Mouse (Mus musculus) cortical plate, adult 2 months (tissue): Measurements from ENCODE around the gene Tomm22. TPM values are rescaled to one million over a fixed set of nuclear protein-coding genes. Genes with fewer than 3 reads are reported as not detected.

Source experiments
- H3K27ac ChIP-seq: fragments of 200-500 bp; 2 replicates; pipeline ENCODE4 v1.5.1; 2012; ENCODE audit warnings: low read length, control low read depth, inconsistent platforms; ENCODE audit not compliant: insufficient read depth
- H3K4me1 ChIP-seq: fragments of 200-500 bp; 2 replicates; pipeline ENCODE4 v1.6.1; 2011; ENCODE audit warnings: low read length; ENCODE audit not compliant: control insufficient read depth, insufficient read depth
- H3K4me3 ChIP-seq: fragments of 200-500 bp; 2 replicates; pipeline ENCODE4 v1.5.1; 2011; ENCODE audit warnings: mild to moderate bottlenecking, low read length, control low read depth; ENCODE audit not compliant: insufficient read depth
- CTCF ChIP-seq: fragments of 200-500 bp; IDR thresholded peaks from 2 replicates; pipeline ENCODE4 v1.5.1; 2011; ENCODE audit warnings: mild to moderate bottlenecking, control low read depth, low read length; ENCODE audit not compliant: insufficient read depth; ENCODE audit errors: extremely low read depth
- POLR2A ChIP-seq: fragments of 200-500 bp; IDR thresholded peaks from 2 replicates; pipeline ENCODE4 v1.6.1; 2011; ENCODE audit warnings: mild to moderate bottlenecking, low read length, control low read depth; ENCODE audit not compliant: insufficient read depth; ENCODE audit errors: extremely low read depth
- polyA plus RNA-seq: library from polyadenylated mRNA; depleted of rRNA; stranded (reverse); fragments of >200 nt; gene quantifications from 2 replicates; pipeline ENCODE4 v1.2.3, GENCODE M21; 2012; rRNA removed

Tomm22 gene
- polyA plus RNA-seq, 1 experiment: 88.3 TPM

GRCm38 (mm10) chr15:79708229-79708822 is 37.7 kb downstream of the Tomm22 start:
- Histone ChIP-seq H3K4me3 (no peak overlapping the region), H3K27ac (no peak overlapping the region), H3K4me1 (no peaks in the 10 kb centered on the region)
- TF ChIP-seq CTCF: no peak
- no peak for TF ChIP-seq POLR2A

- no peak overlapping the region for H3K4me3 ChIP-seq
- no peaks in the 10 kb centered on the region for H3K4me1 ChIP-seq
- TF ChIP-seq POLR2A (no peak), CTCF (no peak)
- no peak overlapping the region for H3K27ac ChIP-seq
Observed at GRCm38 (mm10) chr15:79715646-79716045, 45.0 kb downstream of the Tomm22 start.

GRCm38 (mm10) chr15:79716710-79717109 is 46.0 kb downstream of the Tomm22 start:
- H3K4me3 ChIP-seq: no peak overlapping the region
- H3K4me1 ChIP-seq: no peaks in the 10 kb centered on the region
- H3K27ac ChIP-seq: no peak overlapping the region
- TF ChIP-seq CTCF (no peak), POLR2A (no peak)

- H3K4me3 ChIP-seq: no peak overlapping the region
- H3K4me1 ChIP-seq: no peaks in the 10 kb centered on the region
- no peak overlapping the region for H3K27ac ChIP-seq
- no peak for TF ChIP-seq CTCF
- TF ChIP-seq POLR2A: no peak
Observed at GRCm38 (mm10) chr15:79720267-79720666, 49.6 kb downstream of the Tomm22 start.

- Histone ChIP-seq H3K27ac (no peak overlapping the region), H3K4me1 (no peaks in the 10 kb centered on the region), H3K4me3 (no peak overlapping the region)
- TF ChIP-seq POLR2A: no peak
- no peak for TF ChIP-seq CTCF
Observed at GRCm38 (mm10) chr15:79720796-79721195, 50.1 kb downstream of the Tomm22 start.

Other genes starting within 250 kb of the Tomm22 start
- gene Csnk1e, start 215.3 kb upstream of the Tomm22 start, polyA plus RNA-seq: 185 and 194 TPM in 2 replicates
- gene Kcnj4, start 165.6 kb upstream of the Tomm22 start, polyA plus RNA-seq: 115 and 120 TPM in 2 replicates
- gene Kdelr3, start 154.4 kb upstream of the Tomm22 start, polyA plus RNA-seq: 1.3 and 1.4 TPM in 2 replicates
- 416 and 445 TPM in 2 replicates for gene Ddx17, start 124.1 kb upstream of the Tomm22 start, polyA plus RNA-seq
- 2.6 and 2.8 TPM in 2 replicates for gene Dmc1, start 65.8 kb upstream of the Tomm22 start, polyA plus RNA-seq
- gene Fam227a, start 11.9 kb upstream of the Tomm22 start, polyA plus RNA-seq: 12.6 and 14.5 TPM in 2 replicates
- gene Cby1, start 11.7 kb upstream of the Tomm22 start, polyA plus RNA-seq: 35.6 and 37.0 TPM in 2 replicates
- gene Josd1, start 17.1 kb downstream of the Tomm22 start, polyA plus RNA-seq: 64.0 and 64.3 TPM in 2 replicates
- 36.4 and 36.9 TPM in 2 replicates for gene Gtpbp1, start 20.0 kb downstream of the Tomm22 start, polyA plus RNA-seq
- gene Sun2, start 71.7 kb downstream of the Tomm22 start, polyA plus RNA-seq: 29.7 and 32.0 TPM in 2 replicates
- gene Dnal4, start 107.0 kb downstream of the Tomm22 start, polyA plus RNA-seq: 71.5 and 72.4 TPM in 2 replicates
- 293 and 298 TPM in 2 replicates for gene Nptxr, start 133.9 kb downstream of the Tomm22 start, polyA plus RNA-seq
- gene Npcd, start 163.4 kb downstream of the Tomm22 start, polyA plus RNA-seq: 2.4 and 3.0 TPM in 2 replicates
- 295 and 320 TPM in 2 replicates for gene Cbx6, start 163.8 kb downstream of the Tomm22 start, polyA plus RNA-seq
- gene Apobec3, start 220.8 kb downstream of the Tomm22 start, polyA plus RNA-seq: 6.7 and 7.5 TPM in 2 replicates